Mouse (Mus musculus) embryo, embryonic 10 days (tissue): ENCODE results near the gene Olfr1490.
"Not testable (repeated sequence)": the region's sequence is repeated elsewhere in the genome, so short reads cannot be mapped to it uniquely, and the experiment has no call there.

Experiments
- DNase-seq: peaks from one replicate; pipeline ENCODE4 v3.0.0-alpha.2; 2015; ENCODE audit warnings: low spot score

Gene Olfr1490

GRCm38 (mm10) chr19:13650791-13651190 lies at the start of gene Olfr1490:
Olfr1490 (plus strand) TSS chr19:13651091.
- DNase-seq, result no peak

GRCm38 (mm10) chr19:13617075-13617474 lies 33.8 kb upstream of the Olfr1490 start, which contains the start of gene Olfr1487:
Olfr1487 (plus strand) TSS chr19:13617375.
- not testable (repeated sequence) for DNase-seq

DNA sequence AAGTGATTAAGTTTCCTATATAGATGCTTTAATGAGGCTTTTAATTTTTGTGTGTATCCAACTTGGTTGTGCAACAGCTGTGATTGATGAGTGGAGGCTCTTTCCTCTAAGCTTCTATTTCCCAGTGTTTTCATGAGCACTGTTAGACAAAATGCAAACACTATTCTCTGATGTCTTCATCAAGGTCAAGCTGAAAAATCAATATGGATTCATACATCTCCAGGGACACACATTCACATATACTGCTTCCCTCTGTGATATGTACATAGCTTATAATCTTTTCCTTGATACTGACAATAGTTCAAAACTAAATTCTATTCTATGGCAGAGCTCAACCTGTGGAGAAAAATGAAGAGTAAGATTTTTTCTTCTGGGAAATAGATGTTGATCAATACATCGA lies 19.6 kb upstream of the Olfr1490 start, which contains the start of gene Olfr1489:
TSS of gene Olfr1489 (plus strand) at position 301 of the 400 bp plus-strand sequence.
- DNase-seq, result no peak

DNA sequence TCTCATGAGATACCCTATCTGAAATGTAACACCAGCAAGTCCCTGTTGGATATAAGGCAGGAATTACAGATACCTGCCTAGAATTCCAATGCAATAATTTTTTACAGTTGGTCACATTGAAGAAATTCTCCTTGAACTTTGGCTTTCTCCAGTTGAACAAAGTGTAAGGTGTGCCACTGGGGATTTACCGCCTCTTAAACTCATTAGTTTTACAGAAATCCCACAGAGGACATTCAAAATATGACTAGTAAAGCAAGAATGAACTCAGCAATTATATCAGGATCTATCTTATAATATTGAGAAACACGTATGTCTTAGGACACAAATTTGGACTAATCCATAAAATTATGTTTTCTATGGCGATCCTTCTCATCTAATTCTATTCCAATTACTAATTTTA lies 46.1 kb downstream of the Olfr1490 start, which contains the start of gene Olfr1491:
TSS of gene Olfr1491 (plus strand) at position 301 of the 400 bp plus-strand sequence.
- DNase-seq, result no peak
